Mouse (Mus musculus) monocyte, adult 2 months (primary cell): ENCODE results near the gene Ndufa13.
"Not testable (repeated sequence)": the region's sequence is repeated elsewhere in the genome, so short reads cannot be mapped to it uniquely, and the experiment has no call there.

Source experiments
- DNase-seq, 2 experiments: peaks; one replicate each; pipeline ENCODE4 v3.0.0; 2022; ENCODE audit warnings: low spot score in 2 of 2, low read depth in 1 of 2

Gene Ndufa13

DNA sequence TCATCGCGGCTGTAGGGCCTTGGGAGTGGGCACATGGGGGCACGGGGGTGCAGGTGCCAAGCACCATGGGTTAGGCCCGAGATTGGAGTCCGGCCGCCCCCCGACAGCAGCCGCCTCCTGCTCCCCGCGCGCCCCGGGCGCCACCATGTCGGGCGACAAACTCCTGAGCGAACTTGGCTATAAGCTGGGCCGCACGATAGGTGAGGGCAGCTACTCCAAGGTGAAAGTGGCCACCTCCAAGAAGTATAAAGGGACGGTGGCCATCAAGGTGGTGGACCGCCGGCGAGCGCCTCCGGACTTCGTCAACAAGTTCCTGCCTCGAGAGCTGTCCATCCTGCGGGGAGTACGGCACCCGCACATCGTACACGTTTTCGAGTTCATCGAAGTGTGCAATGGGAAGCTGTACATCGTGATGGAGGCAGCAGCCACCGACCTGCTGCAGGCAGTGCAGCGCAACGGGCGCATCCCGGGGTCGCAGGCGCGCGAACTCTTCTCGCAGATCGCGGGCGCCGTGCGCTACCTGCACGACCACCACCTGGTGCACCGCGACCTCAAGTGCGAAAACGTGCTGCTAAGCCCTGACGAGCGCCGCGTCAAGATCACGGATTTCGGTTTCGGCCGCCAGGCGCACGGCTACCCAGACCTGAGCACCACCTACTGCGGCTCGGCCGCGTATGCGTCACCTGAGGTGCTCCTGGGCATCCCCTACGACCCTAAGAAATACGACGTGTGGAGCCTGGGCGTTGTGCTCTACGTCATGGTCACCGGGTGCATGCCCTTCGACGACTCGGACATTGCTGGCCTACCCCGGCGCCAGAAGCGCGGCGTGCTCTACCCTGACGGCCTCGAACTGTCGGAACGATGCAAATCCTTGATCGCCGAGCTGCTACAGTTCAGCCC lies at the start of gene Ndufa13, which contains the start of the genes Tssk6 and Yjefn3:
Gene Ndufa13, minus strand, starts transcription at position 396 of the 900 bp plus-strand sequence.
Gene Tssk6, plus strand, starts transcription at position 22 of the 900 bp plus-strand sequence.
Gene Yjefn3, minus strand, starts transcription at position 550 of the 900 bp plus-strand sequence.
- DNase-seq = peak in 1 of 2 experiments; percentile 25

DNA sequence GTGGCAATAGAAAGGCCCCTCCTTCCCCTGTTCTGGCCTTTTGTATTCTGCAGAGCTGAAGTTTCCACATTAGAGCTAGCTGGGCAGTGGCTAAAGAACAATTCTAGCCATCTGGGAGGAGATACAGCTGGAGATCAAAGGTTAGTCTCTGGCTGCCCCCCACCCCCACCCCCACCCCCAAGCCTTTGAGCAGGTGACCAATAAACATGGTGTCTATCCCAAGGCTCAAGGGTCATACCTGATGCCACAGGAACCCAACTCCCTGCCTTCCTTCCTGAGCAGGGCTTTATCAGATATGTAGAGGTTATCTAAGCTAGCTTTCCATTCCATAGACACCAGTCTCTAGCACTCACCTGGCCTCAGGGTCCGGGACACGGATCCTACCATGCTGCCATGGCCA lies 47.9 kb upstream of the Ndufa13 start:
- no peak for DNase-seq

DNA sequence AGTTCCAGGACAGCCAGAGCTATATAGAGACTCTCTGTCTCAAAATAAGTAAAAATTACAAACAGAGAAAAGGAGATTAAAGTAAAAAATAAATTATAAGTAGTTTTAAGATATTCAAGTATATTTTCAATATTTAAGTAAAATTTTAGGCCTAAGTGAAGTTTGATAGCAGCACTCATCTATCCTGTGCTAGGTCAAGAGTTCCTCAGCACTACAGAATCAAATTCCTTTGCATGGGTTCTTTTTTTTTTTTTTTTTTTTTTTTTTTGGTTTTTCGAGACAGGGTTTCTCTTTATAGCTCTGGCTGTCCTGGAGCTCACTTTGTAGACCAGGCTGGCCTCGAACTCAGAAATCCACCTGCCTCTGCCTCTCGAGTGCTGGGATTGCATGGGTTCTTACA lies 40.1 kb upstream of the Ndufa13 start:
- not testable (repeated sequence) for DNase-seq

DNA sequence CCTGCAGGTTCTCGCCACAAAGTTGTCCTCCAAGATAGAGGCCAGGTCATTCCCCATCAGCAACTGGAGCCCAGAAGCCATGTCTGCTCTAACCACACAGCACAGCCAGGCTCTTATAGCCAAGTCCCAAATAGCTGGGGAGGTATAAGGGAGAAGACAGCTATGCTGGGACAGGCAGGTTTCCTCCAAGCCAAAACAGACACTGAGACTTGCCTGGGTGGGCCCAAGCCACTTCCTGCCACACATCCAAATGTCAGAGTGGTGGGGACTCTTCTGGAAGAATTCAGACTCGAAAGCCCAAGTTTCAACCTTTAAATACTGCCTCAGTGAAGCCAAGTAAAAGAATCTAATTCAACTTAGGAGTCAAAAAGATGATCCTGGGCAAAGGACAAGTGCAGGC lies 38.0 kb upstream of the Ndufa13 start:
- no peak for DNase-seq

DNA sequence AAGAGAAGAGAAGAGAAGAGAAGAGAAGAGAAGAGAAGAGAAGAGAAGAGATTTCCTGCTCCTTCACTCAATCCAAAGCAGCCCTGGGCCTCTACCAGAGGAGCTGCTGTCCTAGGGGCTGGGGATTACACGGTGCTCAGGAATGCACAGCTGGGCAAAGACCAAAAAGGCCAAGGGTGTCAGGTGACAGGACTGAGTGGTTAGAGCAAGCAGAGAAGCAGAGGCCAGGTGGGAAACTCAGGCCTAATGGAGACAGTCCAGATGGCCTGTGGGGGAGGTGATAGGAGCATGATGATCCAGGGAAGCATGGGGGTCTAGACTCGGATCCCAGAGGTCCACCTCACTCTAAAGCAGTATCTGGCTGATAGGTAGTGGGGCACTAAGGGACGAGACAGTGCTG lies 37.3 kb upstream of the Ndufa13 start:
- no peak for DNase-seq

DNA sequence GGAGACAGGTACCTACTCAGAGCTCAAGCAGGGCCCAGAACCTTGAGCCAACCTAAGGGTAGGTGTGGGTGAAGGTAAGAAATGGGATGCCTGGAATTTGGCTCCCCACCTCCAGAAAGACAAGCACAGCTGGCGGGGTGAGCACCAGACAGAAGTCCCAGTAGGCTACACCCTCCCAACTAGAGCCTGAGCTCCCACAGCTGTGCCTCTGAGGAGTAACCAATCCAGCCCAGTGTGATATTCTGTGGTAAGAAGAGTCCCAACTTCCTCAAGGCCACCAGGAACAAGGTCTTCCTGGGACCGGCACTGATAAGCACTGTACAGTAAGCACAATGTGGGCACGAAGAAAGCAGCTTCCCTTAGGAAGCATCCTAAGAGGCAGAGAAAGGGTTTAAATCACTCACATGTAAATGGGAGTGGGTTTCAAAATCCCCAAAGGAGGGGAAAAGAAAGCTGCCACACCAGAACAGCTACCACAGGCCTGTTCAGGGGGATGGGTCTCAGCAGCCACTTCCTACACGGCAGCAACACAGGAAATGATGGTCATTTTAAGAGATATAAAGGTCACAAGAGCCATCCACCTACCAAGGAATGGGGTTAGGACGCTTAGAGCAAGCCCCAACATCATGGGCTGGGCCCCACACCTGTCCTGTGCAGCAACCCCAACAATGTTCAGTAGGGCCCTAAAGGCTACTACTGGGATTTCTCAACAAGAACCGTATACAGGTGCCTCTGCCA lies 36.1 kb upstream of the Ndufa13 start:
- DNase-seq = no peak

DNA sequence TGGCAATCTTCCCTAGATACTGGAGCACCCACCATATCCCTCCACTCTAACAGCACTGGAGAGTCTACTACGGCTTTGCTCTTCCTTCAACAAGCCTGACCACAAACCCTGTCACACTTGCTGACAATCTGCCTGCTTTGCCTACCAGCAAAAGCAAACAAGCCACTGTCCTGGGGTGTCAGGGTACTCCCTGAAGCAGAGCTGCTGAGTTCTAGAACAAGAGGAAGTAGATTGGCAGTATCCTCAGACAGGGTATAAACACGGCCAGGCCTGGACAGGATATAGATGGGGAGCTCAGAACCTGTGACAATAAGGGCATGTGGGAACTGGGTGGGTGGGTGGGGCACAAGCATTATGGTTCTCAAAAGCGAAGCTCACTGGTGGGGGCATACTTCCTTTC lies 35.1 kb upstream of the Ndufa13 start:
- DNase-seq = no peak

DNA sequence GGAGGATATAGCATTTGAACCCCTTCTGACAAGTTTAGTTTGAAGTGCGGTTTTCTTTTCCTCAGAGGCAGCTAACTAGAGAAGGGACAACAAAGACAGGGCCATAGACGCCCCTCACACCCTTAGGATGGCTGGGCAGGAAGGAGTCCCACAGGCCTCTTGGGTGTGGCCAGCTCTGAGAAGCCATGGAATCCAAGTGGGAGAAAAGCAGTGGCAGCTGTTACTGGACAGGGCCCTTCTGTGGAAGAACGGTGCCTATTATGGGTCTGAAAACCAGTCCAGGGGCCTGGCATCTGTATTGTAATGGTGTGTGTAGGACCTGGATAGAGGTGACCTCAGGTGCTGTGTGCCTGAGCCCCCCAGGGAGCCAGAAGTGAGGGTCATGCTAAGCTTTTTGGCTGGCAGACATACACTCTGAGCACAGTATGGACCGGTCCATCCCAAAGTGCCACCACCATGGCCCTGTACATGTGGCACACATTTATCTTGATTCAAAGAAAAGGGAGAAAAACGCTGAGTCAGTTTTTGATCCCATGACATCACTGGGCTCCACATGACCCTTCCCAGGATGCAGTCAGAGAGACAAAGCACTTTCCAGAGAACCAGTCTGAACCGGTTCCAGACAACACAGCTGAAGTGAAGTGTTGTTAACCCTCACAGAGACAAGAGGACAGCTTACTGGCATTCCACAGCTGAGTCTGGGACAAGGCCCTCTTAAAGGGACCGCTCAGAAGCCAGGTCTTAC lies 33.9 kb upstream of the Ndufa13 start:
- no peak for DNase-seq

DNA sequence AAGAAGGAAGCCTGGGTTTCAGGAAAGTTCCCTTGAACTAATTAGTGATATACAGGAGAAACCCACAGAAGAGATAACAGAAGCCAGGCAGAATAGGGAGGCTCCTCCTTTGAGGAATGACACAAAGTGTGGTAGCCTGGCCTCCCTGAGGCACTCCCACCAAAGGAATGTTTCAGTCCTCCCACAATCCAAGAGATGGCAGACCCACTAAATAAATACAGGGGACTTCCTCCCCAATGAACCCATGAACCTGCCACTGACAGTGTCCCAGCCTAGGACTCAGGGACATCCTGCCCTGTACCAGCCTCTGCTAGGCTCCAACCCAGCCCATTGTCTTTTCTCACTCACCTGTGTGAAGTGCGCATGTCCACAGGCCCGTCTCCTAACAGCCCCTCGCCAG lies 33.1 kb upstream of the Ndufa13 start:
- DNase-seq = no peak

DNA sequence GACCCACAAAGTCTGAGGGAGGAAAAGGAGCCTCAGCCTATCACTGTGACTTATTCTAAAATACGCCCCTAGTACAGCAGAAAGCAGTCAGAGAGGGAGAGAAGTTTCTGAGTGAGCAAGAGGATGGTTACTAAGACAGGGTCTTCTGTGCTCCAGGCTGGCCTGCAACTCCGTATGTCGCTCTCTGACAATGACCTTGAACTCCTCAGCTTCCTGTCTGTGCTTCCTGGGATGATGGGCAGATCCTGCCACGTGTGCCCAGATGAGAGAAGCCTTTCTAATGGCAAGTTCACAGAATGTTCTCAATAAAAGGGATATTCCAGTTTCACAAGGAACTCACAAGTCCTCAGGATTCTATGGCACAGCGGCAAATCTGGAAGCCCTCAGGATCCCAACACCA lies 32.2 kb upstream of the Ndufa13 start:
- no peak for DNase-seq

DNA sequence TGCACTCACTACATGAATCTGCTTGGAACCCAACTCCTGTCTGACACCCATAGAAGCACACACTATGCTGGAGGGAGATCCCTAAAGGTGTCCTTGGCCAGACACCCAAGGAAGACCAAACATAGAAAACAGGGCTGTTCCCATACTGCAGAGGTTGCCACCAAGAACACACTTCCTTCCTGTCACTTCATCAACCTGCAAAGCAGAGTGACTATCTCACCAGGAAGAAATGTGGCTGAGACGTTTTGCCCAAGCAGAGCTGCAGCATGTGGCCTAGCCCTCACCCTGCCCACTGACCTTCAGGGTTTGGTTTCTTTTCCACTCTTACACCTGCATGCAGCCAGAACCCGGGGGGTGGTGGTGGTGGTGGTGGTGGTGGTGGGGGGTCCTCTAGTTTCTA lies 31.5 kb upstream of the Ndufa13 start:
- DNase-seq = no peak

DNA sequence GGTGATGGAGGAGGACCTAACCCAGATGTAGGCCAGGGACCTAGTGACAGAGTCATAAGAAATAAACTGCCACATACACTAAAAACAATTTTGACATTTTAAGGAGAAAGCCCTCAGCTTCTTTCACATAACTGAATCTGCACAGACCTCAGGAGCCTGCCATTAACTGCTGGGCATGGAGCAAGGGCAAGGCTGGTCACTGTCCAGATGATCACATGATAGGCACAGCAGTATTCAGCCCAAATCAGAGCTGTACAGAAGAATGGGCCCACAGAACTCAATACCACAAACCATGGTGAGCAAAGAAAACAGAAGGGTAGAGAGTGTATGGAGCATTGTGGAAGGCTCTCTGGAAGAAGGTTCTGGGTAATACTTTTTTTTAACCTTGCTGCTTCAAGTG lies 24.5 kb upstream of the Ndufa13 start:
- DNase-seq = no peak

DNA sequence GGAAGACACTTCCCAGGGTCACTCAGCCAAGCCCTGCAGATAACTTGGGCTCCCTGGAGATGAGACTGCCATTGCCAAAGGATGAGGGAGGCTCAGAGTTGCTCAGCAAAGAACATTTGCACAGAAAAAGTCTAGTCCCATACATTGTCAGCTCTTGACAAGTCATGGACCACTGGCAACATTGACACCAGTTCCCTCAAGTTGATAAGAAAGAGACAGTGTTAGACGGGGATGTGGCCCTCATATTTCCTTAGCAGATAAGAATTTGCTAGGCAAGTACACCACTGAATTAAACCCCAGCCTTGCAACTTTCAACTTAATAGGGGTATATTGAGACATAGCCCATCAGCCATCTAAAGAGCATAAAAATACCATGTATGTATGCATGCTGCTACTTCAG lies 21.6 kb upstream of the Ndufa13 start:
- DNase-seq = no peak

DNA sequence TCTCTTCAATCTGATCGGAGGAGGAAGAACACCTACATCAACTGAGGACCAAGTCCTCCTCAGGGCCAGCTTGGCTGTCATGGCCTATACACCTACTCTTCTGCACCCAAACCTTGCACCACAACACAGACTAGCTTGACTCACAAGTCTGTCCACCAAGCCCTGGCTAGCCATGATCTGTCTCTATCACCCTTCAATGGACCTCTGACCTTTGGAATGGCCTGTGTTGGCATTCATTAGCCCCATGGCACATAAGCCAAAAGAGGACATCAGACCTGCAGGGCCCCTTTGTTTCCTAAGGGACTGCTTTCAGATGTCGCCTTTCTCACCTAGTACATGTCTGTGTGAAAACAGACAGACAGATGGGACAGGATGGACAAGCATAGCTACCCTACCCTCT lies 18.8 kb upstream of the Ndufa13 start:
- no peak for DNase-seq

DNA sequence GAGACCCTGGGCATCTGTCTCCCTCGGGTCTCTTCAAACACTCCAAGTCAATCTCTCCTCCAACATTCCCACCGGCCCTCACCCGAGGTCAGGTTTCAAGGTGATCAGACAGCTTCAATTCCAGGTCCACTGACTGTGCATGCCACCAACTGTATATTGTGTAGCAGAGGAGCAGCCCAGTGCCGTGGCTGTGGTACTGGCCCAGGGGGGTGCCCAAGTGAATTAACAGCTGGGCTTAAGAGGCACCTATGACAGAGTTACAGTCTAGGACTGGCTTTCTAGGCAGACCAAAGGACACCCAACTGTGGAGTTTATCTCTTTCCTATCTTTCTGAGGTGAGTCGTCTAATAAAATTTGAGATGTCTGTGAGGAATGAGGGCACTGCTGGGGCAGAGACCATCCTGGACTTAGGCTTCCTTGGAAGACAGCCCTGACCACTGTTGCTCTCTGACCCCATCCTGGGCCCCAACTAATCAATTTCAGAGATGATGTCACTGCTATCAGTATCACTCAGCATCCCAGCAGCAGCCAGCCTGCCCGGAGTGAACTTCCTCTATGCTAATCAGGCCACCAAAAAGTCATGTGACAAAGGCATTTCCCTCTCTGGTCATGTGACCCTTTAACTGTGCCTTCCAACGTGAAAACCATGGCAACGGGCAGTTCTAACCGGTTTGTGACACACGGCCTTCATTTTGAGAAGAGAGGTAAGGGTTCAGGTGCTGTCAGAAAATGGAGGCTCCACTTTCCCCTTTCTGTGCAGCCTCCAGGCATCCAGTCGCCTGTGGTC lies 17.7 kb upstream of the Ndufa13 start:
- DNase-seq = peak; percentile 67 to 78

DNA sequence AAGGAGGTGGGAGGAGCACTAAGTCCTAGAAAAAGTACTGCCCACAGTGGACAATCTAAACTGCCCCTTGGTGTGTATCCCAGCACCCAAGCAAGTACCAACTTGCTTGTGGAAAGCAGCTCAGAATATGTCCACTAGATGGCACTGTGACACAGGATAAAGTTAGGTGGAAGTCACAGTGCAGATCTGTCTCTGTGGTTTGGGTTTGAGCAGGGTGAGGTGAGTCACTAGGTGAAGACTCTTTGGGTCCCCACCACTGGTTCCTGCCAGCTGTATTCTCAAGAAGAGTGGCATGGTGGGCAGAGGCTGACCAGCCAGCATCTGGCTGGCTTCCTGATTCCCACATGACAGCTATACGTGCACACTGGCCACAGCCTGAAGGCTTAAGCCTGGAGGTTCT lies 16.7 kb upstream of the Ndufa13 start:
- DNase-seq = peak; percentile 54 to 68

DNA sequence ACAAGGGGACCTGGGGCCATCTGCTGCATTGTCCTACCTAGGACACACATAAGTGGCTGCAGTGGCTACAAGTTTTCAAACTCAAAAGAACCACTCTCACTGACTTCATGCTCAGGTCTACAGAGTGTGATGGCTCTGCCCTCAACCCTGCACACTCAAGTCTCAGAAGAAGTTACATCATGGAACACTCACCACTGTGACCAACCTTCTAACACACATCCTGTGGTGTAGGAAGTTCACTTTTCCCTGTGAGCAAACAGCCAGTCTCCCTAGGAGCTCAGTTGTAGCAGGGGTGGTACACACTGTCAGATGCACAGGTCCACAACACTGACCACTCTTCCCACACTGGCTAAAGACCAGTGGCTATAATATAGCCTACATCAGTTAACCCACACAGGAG lies 16.1 kb upstream of the Ndufa13 start:
- no peak for DNase-seq

DNA sequence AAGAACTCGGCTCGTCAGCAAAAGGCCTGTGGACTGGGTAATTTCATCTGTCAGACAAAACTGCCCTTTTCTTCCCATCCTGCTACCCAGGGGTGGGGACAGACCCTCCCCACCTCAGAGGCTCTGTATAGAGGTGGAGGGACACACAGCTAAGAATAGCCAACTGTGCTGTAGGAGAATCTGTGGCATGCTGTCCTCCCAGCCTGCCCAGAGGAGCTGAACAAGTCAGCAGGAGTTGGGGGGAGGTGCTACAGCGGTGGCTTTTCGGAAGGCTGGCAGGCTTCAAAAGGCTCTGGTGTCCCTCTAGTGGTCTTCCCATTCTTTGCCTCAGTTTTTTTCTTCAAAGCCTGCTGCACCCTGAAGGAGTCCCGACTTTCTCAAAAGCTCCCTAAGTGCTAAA lies 13.4 kb upstream of the Ndufa13 start:
- DNase-seq = no peak

DNA sequence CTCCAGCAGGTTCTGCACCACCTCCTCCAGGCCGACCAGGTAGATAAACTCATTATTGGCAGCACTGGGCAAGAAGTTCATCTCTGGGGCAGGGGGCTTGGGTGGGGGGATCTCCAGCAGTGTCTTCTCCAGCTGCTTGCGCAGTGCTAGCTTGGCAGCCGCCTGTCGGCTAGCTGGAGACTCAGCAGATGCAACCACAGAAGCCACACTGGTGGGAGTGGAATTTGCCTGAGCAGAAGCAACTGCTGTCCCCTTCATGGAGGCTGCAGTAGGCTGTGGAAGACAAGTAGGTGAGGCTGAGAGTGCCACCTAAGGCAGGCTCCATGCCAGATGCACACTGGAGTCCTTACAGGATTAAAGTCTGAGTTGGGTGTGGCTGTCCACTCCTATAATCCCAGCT lies 12.2 kb upstream of the Ndufa13 start:
- DNase-seq = no peak

DNA sequence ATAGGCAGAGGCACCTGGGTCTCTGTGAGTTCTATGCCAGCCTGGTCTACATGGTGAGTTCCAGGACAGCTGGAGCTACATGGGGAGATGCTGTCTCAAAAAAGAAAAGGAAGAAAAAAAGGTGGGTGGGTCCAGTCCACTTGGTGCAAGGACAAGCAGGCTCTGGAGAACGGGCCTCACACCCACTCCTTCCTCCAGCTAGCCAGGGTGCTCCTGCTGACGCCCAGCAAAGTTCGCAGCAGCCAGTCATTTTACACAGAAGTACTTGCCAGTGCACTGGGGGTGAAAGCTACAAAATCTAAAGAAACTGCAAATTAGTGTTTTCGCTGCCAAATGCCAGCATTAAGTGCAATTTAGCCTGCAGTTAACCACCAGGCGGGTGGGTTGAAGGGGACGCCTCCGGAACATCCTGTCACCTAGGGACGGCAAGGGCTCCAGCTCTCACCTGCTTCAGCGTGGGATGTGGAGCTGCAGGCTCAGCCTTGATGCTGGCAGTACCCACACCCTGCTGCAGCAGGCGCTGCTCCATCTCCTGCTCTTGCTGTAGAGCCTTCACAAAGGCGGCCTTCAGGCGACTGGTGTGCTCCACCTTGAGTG lies 10.2 kb upstream of the Ndufa13 start:
- DNase-seq = no peak
